Mouse (Mus musculus) frontal cortex, postnatal 14 days (tissue): Measurements from ENCODE around the gene Ston2.
"Not testable (repeated sequence)": the region's sequence is repeated elsewhere in the genome, so short reads cannot be mapped to it uniquely, and the experiment has no call there.

Experiments used
- DNase-seq, 2 experiments: peaks; one replicate each; pipeline ENCODE4 v3.0.0; 2022; ENCODE audit warnings: low spot score in 2 of 2

The Ston2 gene

GRCm38 (mm10) chr12:91749543-91750184 is 38.5 kb downstream of the Ston2 start:
- peak in 1 of 2 experiments; percentile 21 for DNase-seq

DNA sequence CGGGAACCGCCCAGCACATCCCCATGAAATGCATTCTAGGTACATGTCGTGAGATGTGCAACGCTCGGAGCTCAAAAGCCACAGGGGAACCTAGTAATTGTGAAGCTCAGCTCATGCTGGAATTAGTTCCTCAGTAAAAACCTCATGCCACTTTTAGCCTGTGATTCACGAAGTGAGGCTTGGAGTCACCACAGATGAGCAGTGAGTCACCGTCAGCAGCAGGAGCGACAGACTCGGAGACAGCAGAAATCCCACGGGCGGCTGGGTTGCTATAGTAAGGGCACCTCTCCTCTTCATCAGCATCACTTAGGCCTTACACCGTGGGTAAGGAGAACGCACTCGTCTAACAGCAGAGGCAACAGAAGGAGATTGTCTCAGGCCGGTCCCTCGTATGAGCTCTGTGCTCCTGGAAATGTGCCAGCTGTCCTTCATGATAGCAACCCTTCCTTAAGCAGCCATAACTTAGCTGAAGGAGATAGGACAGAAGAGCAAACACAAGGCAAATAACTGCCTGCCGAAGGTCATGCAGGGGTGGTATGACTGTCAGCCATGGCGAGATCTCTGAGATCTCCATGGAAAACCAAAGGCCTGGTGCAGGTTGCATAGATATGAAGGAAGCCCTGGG is 39.8 kb downstream of the Ston2 start:
- DNase-seq: peak; percentile 64 to 69

GRCm38 (mm10) chr12:91746839-91747238 is 41.3 kb downstream of the Ston2 start:
- not testable (repeated sequence) for DNase-seq

- no peak for DNase-seq
These were observed 42.4 kb downstream of the Ston2 start for GRCm38 (mm10) chr12:91745758-91746290.

DNA sequence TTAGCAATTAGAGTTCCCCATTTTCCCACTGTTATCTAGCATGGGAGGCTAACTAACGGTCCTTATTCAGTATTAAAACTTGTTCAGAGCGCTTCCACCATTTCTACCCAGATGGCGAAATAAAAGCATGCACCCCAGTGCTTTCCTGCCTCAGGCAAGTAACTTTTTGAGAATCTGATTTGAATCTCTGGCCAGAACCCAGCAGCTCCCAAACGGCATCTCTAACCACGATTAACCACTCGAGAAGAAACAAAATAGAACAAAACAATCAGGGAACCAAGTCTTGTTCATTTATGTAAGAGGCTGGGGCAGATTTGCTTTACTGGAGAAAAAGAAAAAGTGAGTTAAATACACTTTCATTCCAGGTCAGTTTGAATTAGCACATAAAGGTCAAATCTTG is 44.1 kb downstream of the Ston2 start:
- no peak for DNase-seq

DNA sequence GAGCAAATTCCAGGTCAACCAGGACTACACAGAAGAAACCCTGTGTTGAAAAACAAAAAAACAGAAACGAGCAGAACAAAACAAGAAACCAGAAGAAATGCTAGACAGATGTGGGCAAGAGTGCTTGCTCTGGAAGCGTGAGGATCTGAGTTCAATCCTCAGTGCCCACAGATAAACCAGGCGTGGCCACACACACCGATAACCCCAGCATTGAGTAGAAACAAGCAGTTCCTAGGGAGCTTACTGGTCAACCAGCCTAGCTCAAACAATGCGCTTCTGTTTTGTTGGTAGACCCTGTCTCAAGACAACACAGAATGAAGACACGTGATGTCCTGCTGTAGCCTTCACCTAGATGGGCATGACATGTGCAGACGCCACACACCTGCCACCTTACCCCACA is 45.3 kb downstream of the Ston2 start:
- no peak for DNase-seq

- no peak for DNase-seq
These were observed 49.8 kb downstream of the Ston2 start for GRCm38 (mm10) chr12:91738381-91738780.

DNA sequence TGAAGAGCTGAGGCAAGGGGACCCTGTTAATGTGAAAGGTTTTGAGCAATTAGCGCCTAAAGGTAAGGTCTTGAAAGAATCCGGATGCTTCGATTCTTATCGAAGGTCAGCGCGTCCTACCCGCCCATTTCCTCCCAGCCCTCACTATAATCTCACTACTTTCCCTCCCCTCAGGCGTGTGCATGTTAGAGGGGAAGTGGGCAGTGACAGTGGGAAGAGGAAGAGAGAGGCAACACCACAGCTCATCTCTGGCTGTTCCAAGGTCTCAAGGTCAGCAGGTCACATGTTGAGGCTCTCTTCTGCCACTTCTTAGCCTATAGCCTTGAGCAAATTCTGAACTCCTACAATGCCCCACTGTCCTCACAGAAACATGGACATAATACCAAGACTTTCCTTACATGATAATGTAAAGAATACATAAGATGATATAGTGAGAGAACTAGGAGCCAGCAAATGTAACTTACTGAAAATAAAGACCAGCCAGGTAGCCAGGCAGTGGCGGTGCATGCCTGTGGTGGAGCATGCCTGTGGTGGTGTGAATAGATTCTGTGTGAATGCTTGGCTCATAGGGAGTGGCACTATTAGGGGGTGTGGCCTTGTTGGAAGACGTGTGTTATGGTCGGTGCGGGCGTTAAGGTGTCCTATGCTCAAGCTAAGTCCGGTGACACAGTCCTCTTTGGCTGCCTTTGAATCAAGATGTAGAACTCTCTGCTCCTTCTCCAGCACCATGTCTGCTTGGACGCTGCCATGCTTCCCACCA is 51.8 kb downstream of the Ston2 start:
- DNase-seq: no peak

- no peak for DNase-seq
These were observed 53.8 kb downstream of the Ston2 start for GRCm38 (mm10) chr12:91734246-91735027.

DNA sequence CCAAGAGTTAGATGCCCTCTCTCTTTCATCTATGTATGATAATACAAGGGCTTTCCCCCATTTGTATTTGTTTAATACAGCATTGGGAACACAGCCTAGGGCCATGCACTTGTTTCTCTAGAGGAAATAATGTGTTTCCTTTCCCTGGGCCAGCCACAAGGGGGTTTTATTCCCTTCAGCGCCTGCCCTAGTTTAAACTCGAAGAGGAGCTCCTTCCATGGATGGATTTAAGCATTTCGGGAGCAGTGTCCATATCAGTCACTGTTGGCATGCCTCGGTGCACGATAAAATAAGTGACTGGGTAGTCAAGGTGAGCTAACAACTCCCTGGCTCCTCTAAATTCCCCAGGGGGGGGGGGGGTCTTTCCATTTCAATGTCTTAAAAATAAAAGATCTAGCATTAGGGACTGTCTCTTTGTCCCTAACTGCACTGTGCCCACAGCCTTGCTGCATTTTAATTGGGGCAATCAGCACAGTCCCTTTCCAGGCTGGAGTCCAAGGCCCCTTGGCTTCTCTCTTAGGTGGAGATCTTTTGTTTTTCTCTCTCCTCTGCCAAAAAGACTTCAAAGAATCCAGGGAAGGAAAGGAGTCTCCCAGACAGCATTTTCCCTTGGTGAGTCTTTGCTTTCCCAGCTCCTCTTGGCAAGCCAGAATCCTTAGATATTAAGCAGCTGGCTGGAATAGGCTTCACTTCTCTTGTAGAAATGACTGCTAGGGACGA is 55.3 kb downstream of the Ston2 start:
- DNase-seq: peak in 1 of 2 experiments; percentile 31

DNA sequence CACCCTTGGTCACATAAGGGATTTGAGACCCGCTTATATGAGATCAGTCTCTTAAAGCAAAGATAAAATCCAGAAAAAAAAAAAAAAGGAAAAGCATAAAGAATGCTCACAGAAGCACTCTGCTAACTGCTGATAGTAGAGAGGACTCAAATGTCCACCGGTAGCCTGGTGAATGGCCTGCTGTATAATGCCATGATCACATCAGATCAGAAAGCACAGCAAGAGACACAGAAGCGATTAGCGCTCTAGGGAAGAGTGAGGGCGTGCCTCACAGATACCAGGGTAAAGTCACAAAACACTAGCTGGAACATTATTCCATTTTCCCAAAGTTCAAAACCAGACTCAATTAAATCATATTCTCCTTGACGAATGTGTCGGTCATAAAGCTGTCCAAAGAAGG is 62.0 kb downstream of the Ston2 start:
- no peak for DNase-seq

DNA sequence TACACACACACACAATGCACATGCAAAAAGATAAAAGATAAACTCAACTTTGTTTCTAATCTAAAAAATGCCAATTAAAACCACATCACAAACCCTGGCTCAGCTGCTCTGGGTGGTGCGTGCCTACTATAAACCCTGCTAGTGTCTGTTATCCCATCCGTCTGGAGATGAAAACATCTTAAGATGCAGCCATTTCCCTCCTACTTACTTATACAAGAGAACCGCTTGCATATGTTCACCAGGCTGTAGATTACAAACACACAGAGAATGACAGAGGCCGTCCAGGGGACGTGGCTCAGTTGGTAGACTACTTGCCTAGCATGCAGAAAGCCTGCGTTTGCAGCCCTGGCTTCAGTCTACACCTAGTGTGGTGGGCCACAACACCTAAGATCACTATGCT is 64.3 kb downstream of the Ston2 start:
- DNase-seq: no peak

- DNase-seq: no peak
These were observed 69.1 kb downstream of the Ston2 start for GRCm38 (mm10) chr12:91719134-91719533.

GRCm38 (mm10) chr12:91715686-91716085 is 72.5 kb downstream of the Ston2 start:
- no peak for DNase-seq

DNA sequence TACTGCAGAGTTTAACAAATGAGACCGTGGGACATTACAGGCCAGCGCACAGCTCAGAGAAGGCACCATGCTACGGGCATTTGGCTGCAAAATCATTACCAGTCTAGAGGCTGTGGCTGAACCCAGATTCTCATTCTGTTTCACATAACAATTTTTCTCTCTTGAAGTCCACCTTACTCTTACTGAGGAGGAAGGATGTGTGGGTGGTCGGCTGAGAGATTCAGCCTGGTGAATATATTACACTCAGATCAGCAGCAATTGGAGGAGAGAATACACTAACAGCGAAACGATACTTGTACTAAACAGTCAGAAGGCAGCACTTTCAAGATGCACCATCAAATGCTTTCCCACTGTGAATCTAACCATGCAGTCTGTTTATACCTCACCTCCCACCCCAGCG is 74.8 kb downstream of the Ston2 start:
- DNase-seq: no peak

- no peak for DNase-seq
These were observed 76.5 kb downstream of the Ston2 start for GRCm38 (mm10) chr12:91711655-91712054.

DNA sequence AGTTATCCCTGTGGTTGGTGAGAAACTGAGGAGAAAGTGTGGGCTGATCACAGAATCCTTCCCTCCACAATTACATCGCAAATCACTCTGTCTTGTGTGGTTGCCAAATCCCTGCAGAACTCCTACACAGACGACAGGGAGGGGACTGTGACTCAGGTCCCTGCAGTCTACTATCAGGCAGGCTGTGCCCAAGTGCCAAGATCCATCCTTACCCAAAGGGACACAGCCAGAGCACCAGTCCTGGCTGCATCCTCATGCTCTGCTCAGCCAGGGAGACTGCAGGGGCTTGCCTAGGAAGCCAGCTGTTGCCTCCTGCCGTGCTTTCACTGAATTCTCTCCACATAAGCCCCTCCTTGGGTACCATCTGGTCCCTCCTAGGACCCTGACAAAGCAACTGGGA is 77.3 kb downstream of the Ston2 start:
- DNase-seq: peak in 1 of 2 experiments; percentile 19

DNA sequence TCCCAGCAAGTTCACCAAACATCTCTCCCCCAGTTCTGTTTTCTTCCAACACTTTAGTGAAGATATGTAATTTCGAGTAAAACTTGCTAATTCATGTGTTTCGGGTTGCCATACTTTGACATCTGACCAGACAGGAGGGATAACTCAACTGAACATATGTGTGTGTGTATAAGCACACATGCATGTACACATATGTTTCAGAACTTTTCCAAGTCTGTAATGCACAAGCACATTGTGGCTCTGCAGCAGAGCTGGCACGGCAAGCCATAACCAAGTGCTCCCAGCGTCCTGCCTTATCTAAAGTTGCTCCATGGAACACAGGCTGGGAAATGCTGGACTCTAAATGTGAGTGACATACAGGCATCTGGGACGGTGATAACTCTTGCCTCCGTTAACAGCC is 78.6 kb downstream of the Ston2 start:
- no peak for DNase-seq

GRCm38 (mm10) chr12:91709232-91709631 is 79.0 kb downstream of the Ston2 start:
- DNase-seq: no peak

DNA sequence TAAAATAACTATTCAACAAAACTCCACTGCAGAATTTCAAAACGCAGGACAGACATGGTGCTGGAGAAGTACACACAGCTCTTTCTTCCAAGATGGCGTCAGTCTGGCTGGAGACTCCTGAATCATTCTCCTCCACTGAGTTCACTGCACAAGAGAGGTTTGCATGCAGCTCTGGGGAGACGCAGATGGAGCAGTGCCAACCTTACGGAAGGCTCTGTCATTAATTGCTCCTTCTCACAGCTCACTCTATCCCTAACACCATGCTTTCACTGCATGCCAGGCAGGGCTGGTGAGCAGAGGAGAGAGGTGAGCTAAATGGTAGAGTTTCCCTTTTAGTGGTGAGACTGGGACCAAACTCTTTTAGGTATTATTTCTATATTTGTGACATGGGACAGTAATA is 80.4 kb downstream of the Ston2 start:
- no peak for DNase-seq

DNA sequence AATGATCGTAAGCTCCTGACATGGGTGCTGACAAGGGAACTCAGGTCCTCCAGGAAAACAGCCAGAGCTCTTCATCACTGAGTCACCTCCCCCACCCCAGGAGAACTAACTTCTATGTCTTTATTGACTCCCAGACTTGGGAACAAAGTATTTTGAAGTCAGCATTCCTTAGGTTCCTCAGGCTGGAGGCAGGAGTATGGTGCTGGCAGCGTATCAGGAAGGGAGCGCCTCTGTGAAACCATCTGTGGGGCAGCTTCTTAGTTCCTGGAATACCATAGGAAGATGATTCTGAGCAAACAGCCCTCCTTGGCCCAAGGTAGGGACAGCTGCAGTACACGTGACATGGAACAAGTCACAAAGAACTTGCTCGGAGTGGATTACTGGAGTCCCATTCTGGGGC is 84.7 kb downstream of the Ston2 start:
- DNase-seq: no peak
